Mouse (Mus musculus): Measurements from ENCODE around the gene Slc9a9. TPM values are rescaled to one million over a fixed set of nuclear protein-coding genes. Genes with fewer than 3 reads are reported as not detected.
"Not testable (repeated sequence)": the region's sequence is repeated elsewhere in the genome, so short reads cannot be mapped to it uniquely, and the experiment has no call there.

The Slc9a9 gene
- 3.7 TPM in 2 replicates for polyA plus RNA-seq (2015; fragmentation: Nextera tagmentation; extraction: Ambion mirVana)

DNA sequence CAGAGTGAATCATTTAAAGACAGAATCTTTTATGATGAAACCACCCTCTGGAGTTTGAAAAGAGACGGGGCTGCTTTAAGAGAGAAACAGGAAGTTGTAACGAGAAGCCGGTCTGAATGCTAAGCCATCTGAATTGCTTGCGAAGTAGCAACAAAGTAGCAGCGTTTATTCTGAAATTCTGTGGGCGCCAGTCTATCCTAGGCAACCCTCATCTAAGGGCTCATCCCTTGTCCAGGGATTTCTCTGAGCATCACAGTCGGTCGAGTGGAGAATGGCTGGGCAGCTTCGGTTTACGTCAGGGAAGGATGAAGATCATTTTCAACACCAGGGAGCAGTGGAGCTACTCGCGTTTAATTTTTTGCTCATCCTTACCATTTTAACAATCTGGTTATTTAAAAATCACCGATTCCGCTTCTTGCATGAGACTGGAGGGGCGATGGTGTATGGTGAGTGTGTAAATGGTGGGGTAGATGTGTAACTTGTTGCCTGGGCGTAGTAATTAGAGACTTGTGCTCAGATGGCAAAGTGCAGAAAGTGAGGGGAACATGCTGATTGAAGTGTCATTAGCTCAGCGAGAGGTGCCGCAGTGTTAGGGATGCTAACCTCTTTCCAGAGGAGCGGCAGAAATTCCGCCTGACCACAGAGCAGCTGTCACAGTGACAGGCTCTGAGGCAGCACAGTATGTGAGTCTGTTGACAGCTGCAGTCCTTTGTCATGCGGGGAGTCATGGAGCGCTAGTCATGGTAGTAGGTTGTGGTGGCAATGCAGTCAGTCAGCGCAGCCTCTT, at the start of gene Slc9a9:
TSS of gene Slc9a9 (plus strand) at position 119 of the 787 bp plus-strand sequence.
- Histone ChIP-seq H3K4me1 (replicated peaks; ENCODE audit: control insufficient read depth, insufficient read depth, low read length) (peaks cover 6% of the 10 kb centered on the region), H3K9me3 (ENCODE audit: control insufficient read depth, low read length) (no peaks in the 10 kb centered on the region), H3K27me3 (replicated peaks; ENCODE audit: control insufficient read depth, insufficient read depth, low read length) (no peaks in the 10 kb centered on the region), H3K4me2 (ENCODE audit: low read length) (peak within 1 kb of the TSS; percentile 81), H3K9ac (replicated peaks; ENCODE audit: low read depth, low read length) (peak within 1 kb of the TSS; percentile 45), H3K4me3 (replicated peaks; ENCODE audit: low read length) (peak within 1 kb of the TSS; percentile 52), H3K27ac (ENCODE audit: low read length) (0 out of 2 replicates have a peak within 1 kb of the TSS, but pooled peaks have one; percentile 4), H3K36me3 (ENCODE audit: control insufficient read depth, insufficient read depth) (no peaks in the 10 kb centered on the region)
- ATAC-seq, result peak; percentile 94
- 2% methylated on average over 23 of the region's 23 CpGs for WGBS

DNA sequence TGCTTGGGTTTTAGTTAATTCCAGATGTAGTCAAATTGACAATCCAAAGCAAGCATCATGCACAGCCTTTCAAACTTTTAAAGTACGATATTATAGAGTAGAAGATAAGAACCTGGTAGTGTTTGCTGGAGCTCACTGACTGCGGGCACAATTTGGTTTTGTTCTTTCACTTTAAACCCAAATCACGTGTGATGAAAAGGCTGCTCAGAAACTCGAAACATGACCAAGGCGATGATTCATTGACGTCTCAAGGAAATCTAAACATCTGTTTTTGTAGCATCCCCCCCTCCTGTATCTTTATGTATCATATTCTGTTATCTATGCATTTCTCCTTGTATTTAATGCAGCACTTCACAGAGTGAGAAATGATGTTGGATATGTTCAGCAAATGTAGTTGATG, 49.4 kb upstream of the Slc9a9 start:
- no peak for ATAC-seq
- H3K4me2 ChIP-seq (ENCODE audit: low read length), result no peak overlapping the region
- H3K9me3 ChIP-seq (ENCODE audit: control insufficient read depth, low read length), result no peaks in the 10 kb centered on the region
- H3K27me3 ChIP-seq (replicated peaks; ENCODE audit: control insufficient read depth, insufficient read depth, low read length), result no peaks in the 10 kb centered on the region
- H3K4me3 ChIP-seq (replicated peaks; ENCODE audit: low read length), result no peak overlapping the region
- H3K4me1 ChIP-seq (replicated peaks; ENCODE audit: control insufficient read depth, insufficient read depth, low read length), result no peaks in the 10 kb centered on the region; the same call in 1 of the 2 replicates
- no peak overlapping the region for H3K27ac ChIP-seq (ENCODE audit: low read length)
- H3K36me3 ChIP-seq (ENCODE audit: control insufficient read depth, insufficient read depth), result no peaks in the 10 kb centered on the region
- H3K9ac ChIP-seq (replicated peaks; ENCODE audit: low read depth, low read length), result no peak overlapping the region
- 83% methylated on average over 6 of the region's 6 CpGs for WGBS

DNA sequence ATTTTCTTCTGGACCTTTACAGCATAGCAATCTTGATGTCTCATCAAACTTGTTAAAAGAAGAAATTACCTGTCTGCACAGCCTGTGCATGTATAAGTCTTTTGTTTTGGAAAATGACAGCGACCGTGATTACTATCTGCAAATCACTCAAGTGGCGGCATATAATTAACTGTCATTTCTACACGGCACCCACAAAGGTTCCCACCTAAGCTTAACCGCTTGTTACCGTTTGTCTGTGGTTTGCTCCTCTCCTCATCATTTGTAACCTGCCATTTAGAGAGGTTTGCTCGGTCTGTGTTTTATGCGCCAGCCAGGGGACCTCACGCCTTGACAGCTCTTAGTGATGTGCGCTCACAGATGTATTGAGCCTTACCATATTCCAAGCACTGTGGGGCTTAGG, 48.9 kb upstream of the Slc9a9 start:
- peak overlapping the region; percentile 29; the same call in 1 of the 2 replicates for H3K27ac ChIP-seq (ENCODE audit: low read length)
- H3K4me2 ChIP-seq (ENCODE audit: low read length), result no peak overlapping the region
- H3K36me3 ChIP-seq (ENCODE audit: control insufficient read depth, insufficient read depth), result no peaks in the 10 kb centered on the region
- H3K4me3 ChIP-seq (replicated peaks; ENCODE audit: low read length), result no peak overlapping the region
- ATAC-seq, result peak; percentile 94
- no peaks in the 10 kb centered on the region for H3K27me3 ChIP-seq (replicated peaks; ENCODE audit: control insufficient read depth, insufficient read depth, low read length)
- H3K9ac ChIP-seq (replicated peaks; ENCODE audit: low read depth, low read length), result no peak overlapping the region
- H3K4me1 ChIP-seq (replicated peaks; ENCODE audit: control insufficient read depth, insufficient read depth, low read length), result no peaks in the 10 kb centered on the region; the same call in 1 of the 2 replicates
- H3K9me3 ChIP-seq (ENCODE audit: control insufficient read depth, low read length), result no peaks in the 10 kb centered on the region
- WGBS, result 54% methylated on average over 10 of the region's 10 CpGs

DNA sequence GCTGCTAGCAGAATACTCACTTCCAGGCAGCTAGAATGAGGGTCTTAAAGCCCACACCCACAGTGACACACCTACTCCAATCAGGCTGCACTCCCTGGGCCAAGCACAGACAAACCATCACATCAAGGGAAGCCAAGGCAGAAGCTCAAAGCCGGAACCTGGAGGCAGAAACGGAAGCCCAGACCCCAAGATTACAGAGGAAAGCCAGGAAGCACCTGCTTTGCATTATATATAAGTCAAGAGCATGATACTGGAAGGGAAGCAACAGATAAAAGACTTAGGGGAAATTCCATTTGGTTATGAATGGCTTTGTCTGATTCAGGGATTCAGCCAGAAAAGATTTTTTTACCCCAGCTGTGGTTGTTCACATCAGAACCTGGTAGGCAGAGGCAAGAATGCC, 47.8 kb upstream of the Slc9a9 start:
- WGBS, result 82% methylated on average over 2 of the region's 2 CpGs
- Histone ChIP-seq H3K27ac (ENCODE audit: low read length) (no peak overlapping the region), H3K27me3 (replicated peaks; ENCODE audit: control insufficient read depth, insufficient read depth, low read length) (no peaks in the 10 kb centered on the region), H3K36me3 (ENCODE audit: control insufficient read depth, insufficient read depth) (no peaks in the 10 kb centered on the region), H3K9me3 (ENCODE audit: control insufficient read depth, low read length) (no peaks in the 10 kb centered on the region), H3K4me2 (ENCODE audit: low read length) (no peak overlapping the region), H3K9ac (replicated peaks; ENCODE audit: low read depth, low read length) (no peak overlapping the region), H3K4me3 (replicated peaks; ENCODE audit: low read length) (no peak overlapping the region), H3K4me1 (replicated peaks; ENCODE audit: control insufficient read depth, insufficient read depth, low read length) (no peaks in the 10 kb centered on the region; the same call in 1 of the 2 replicates)
- ATAC-seq, result no peak

DNA sequence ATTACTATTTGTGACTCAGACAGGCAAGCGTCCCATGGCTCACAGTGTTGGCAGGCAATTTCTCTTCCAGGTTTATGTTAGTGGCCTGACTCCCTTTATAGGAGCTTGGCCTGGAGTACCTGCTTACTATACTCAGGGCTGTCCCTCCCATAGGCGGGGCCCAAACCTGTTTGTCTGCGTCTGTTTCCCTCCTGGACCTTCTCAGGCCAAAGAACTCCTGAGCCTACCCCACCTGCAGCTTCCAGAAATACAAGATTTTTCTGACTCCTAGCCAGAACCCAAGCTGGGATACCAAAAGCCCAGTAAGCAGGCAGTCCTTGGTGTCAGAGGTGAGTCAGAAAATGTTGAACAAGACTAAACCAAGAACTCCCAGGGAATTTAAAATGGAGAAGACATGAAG, 43.0 kb upstream of the Slc9a9 start:
- no peak overlapping the region for H3K4me2 ChIP-seq (ENCODE audit: low read length)

DNA sequence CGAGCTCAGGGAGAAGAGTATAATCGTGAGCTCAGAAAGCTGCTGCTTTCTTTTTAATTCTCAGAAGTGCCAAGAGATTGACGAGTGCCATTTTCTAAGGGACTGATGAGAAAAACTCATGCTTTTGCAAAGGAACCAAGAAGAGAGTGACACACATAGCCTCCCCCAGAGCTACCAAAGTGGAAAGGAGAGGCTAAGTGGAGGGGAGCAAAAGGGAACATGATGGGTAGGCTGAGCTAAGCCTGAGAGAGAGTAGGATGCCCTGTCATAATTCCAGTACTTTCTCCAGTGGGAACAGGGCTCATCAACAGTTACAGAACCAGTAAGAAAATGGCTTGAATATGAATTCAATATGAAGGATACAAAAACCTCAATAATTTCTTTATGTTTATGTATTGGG, 40.8 kb upstream of the Slc9a9 start:
- ATAC-seq, result no peak
- Histone ChIP-seq H3K4me1 (replicated peaks; ENCODE audit: control insufficient read depth, insufficient read depth, low read length) (0 out of 2 replicates have a peak, but pooled peaks cover 4% of the 10 kb centered on the region), H3K9ac (replicated peaks; ENCODE audit: low read depth, low read length) (no peak overlapping the region), H3K4me3 (replicated peaks; ENCODE audit: low read length) (no peak overlapping the region), H3K4me2 (ENCODE audit: low read length) (no peak overlapping the region), H3K27me3 (replicated peaks; ENCODE audit: control insufficient read depth, insufficient read depth, low read length) (no peaks in the 10 kb centered on the region), H3K36me3 (ENCODE audit: control insufficient read depth, insufficient read depth) (no peaks in the 10 kb centered on the region), H3K27ac (ENCODE audit: low read length) (no peak overlapping the region), H3K9me3 (ENCODE audit: control insufficient read depth, low read length) (no peaks in the 10 kb centered on the region)
- 60% methylated on average over 3 of the region's 3 CpGs for WGBS

More for the DNA sequence above, 43.0 kb upstream of the Slc9a9 start:
- no peaks in the 10 kb centered on the region for H3K36me3 ChIP-seq (ENCODE audit: control insufficient read depth, insufficient read depth)
- no peak overlapping the region for H3K9ac ChIP-seq (replicated peaks; ENCODE audit: low read depth, low read length)
- H3K27me3 ChIP-seq (replicated peaks; ENCODE audit: control insufficient read depth, insufficient read depth, low read length), result no peaks in the 10 kb centered on the region
- no peak for ATAC-seq
- H3K4me3 ChIP-seq (replicated peaks; ENCODE audit: low read length), result no peak overlapping the region
- 0 out of 2 replicates have a peak, but pooled peaks cover 4% of the 10 kb centered on the region for H3K4me1 ChIP-seq (replicated peaks; ENCODE audit: control insufficient read depth, insufficient read depth, low read length)
- WGBS, result 96% methylated on average over 3 of the region's 3 CpGs
- H3K9me3 ChIP-seq (ENCODE audit: control insufficient read depth, low read length), result no peaks in the 10 kb centered on the region
- no peak overlapping the region for H3K27ac ChIP-seq (ENCODE audit: low read length)

DNA sequence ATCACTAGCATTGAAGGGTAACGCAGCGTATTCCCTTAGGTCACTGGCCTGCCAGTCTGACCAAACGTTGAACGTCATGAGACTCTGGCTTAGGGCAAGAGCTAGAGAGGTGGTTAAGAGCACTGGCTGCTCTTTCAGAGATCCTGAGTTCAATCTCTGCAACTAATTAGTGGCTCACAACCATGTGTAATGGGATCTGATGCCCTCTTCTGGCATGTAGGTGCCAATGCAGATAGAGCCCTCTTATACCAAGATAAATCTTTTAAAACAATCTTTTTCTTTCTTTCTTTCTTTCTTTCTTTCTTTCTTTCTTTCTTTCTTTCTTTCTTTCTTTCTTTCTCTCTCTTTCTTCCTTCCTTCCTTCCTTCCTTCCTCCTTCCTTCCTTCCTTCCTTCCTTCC, 35.4 kb upstream of the Slc9a9 start:
- WGBS, result 91% methylated on average over 4 of the region's 4 CpGs
- not testable (repeated sequence) for H3K9ac ChIP-seq (replicated peaks; ENCODE audit: low read depth, low read length); H3K9me3 ChIP-seq (ENCODE audit: control insufficient read depth, low read length); H3K36me3 ChIP-seq (ENCODE audit: control insufficient read depth, insufficient read depth); ATAC-seq; H3K27me3 ChIP-seq (replicated peaks; ENCODE audit: control insufficient read depth, insufficient read depth, low read length); H3K4me2 ChIP-seq (ENCODE audit: low read length); H3K27ac ChIP-seq (ENCODE audit: low read length); H3K4me3 ChIP-seq (replicated peaks; ENCODE audit: low read length); H3K4me1 ChIP-seq (replicated peaks; ENCODE audit: control insufficient read depth, insufficient read depth, low read length)

DNA sequence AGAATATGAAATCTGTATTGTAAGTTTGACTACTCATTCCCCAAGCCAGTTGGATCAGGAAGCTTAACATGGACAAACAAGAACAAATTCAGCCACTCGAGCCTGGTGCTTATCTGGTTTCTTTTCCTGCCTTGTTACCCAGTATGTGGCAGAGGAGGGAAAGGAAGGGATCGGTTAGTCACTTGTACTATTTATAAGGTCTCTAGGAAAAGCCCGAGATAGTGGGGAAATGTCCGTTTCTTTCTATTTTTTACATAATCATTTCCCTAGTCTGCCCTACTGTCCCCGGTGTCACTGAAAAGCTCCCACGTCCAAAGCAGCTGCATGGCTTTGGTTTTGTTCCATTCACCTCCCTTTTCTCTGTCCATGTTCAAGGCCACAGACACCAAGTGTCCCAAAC, 24.1 kb upstream of the Slc9a9 start:
- Histone ChIP-seq H3K4me2 (ENCODE audit: low read length) (no peak overlapping the region), H3K4me1 (replicated peaks; ENCODE audit: control insufficient read depth, insufficient read depth, low read length) (no peaks in the 10 kb centered on the region), H3K27ac (ENCODE audit: low read length) (no peak overlapping the region), H3K27me3 (replicated peaks; ENCODE audit: control insufficient read depth, insufficient read depth, low read length) (no peaks in the 10 kb centered on the region), H3K9ac (replicated peaks; ENCODE audit: low read depth, low read length) (no peak overlapping the region), H3K4me3 (replicated peaks; ENCODE audit: low read length) (no peak overlapping the region), H3K9me3 (ENCODE audit: control insufficient read depth, low read length) (no peaks in the 10 kb centered on the region), H3K36me3 (ENCODE audit: control insufficient read depth, insufficient read depth) (no peaks in the 10 kb centered on the region)
- WGBS, result 85% methylated on average over 6 of the region's 6 CpGs
- no peak for ATAC-seq

DNA sequence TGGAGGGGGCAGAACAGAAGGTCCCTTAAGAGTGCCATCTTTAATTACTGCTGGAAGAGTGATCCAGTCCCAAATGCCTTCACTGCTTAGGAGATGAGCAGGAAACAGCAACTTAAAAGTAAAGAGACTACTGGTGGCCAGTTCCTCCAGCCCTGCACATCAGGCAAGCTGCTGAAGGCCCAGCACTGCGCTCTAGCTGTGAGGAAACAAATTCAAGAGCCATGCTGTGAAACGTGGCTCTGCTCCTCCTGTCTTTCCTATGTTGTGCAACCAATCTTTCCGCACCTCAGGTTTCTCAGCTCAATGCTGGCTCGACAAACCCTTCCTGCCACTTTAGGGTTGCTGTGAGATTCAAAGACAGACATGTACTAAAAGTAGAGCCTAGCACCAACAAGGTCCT, 22.3 kb upstream of the Slc9a9 start:
- Histone ChIP-seq H3K36me3 (ENCODE audit: control insufficient read depth, insufficient read depth) (no peaks in the 10 kb centered on the region), H3K4me3 (replicated peaks; ENCODE audit: low read length) (no peak overlapping the region), H3K27me3 (replicated peaks; ENCODE audit: control insufficient read depth, insufficient read depth, low read length) (no peaks in the 10 kb centered on the region), H3K9ac (replicated peaks; ENCODE audit: low read depth, low read length) (no peak overlapping the region), H3K27ac (ENCODE audit: low read length) (no peak overlapping the region), H3K4me2 (ENCODE audit: low read length) (no peak overlapping the region), H3K4me1 (replicated peaks; ENCODE audit: control insufficient read depth, insufficient read depth, low read length) (no peaks in the 10 kb centered on the region), H3K9me3 (ENCODE audit: control insufficient read depth, low read length) (no peaks in the 10 kb centered on the region)
- 78% methylated on average over 4 of the region's 4 CpGs for WGBS
- no peak for ATAC-seq

All from forebrain, embryonic 16.5 days (tissue).